Mouse (Mus musculus): Measurements from ENCODE around the gene Cldn34b4. TPM values are rescaled to one million over a fixed set of nuclear protein-coding genes. Genes with fewer than 3 reads are reported as not detected.

Gene Cldn34b4
- not detected in 2 replicates for polyA plus RNA-seq (2015; fragmentation: Nextera tagmentation; extraction: Ambion mirVana)

- H3K4me1 ChIP-seq (ENCODE audit: insufficient read depth, low read depth, low read length), result no peaks in the 10 kb centered on the region
- no peak within 1 kb of the TSS for H3K4me2 ChIP-seq (replicated peaks; ENCODE audit: low read depth, low read length)
- DNase-seq (ENCODE audit: low spot score), result no peak
- WGBS, result 80% methylated on average over 3 of the region's 3 CpGs
- no peak within 1 kb of the TSS for H3K4me3 ChIP-seq (ENCODE audit: low read depth, low read length)
- TF ChIP-seq EP300 (IDR thresholded peaks at IDR 0.05) (no peak), CTCF (IDR thresholded peaks at IDR 0.05) (no peak)
- no peaks in the 10 kb centered on the region for H3K27me3 ChIP-seq (replicated peaks; ENCODE audit: insufficient read depth, low read length)
- no peak for ATAC-seq
- no peaks in the 10 kb centered on the region for H3K36me3 ChIP-seq (ENCODE audit: insufficient read depth, low read length)
- no peaks in the 10 kb centered on the region for H3K9me3 ChIP-seq (ENCODE audit: low read length)
- H3K27ac ChIP-seq (ENCODE audit: low read length), result no peak within 1 kb of the TSS
- H3K9ac ChIP-seq (replicated peaks; ENCODE audit: low read depth), result no peak within 1 kb of the TSS
Measured at GRCm38 (mm10) chrX:76393050-76393449, at the start of gene Cldn34b4. Gene Cldn34b4, plus strand, starts transcription at chrX:76393350.

Other genes with a start within 250 kb of the Cldn34b4 start
- not detected in 2 replicates for gene Cldn34b3, start 129.0 kb upstream of the Cldn34b4 start, polyA plus RNA-seq (2015; fragmentation: Nextera tagmentation; extraction: Ambion mirVana)
- gene Cldn34d, start 209.6 kb downstream of the Cldn34b4 start, polyA plus RNA-seq (2015; fragmentation: Nextera tagmentation; extraction: Ambion mirVana), result not detected in 2 replicates

Data from lung, postnatal 0 days (tissue).